Mouse (Mus musculus) heart, postnatal 4 days (tissue): ENCODE measurements around the gene Fam178b. TPM values are rescaled to one million over a fixed set of nuclear protein-coding genes. Genes with fewer than 3 reads are reported as not detected.

Experiments
- DNase-seq: peaks from one replicate; pipeline ENCODE4 v3.0.0; 2021
- microRNA-seq, 2 experiments: library from miRNA; unstranded; fragments of <30 nt; microRNA quantifications; one replicate each; pipeline ENCODE4 v1.2.0; 2021 to 2022
- total RNA-seq, 2 experiments: library from RNA; stranded (reverse); gene quantifications; 2 replicates each; pipeline ENCODE4 v1.2.3; 2021

Gene Fam178b
- total RNA-seq, 2 experiments from 2014 or later, result 0.54 to 0.79 TPM

GRCm38 (mm10) chr1:36512966-36513280 is 170.1 kb downstream of the Fam178b start:
- no peak for DNase-seq

Small RNA genes within 50 kb of the gene (microRNA-seq; reads per million reads assigned to microRNA genes)
- gene Gm24133, result 0 reads per million in 2 experiments

Other genes with a start within 250 kb of the Fam178b start
- gene Lman2l, start 237.9 kb downstream of the Fam178b start, total RNA-seq, result 10 to 100 TPM; 16.0 to 20.6 TPM
- gene Cnnm4, start 211.6 kb downstream of the Fam178b start, total RNA-seq, result 1 to 10 TPM; 4.4 to 4.8 TPM
- gene Cnnm3, start 171.3 kb downstream of the Fam178b start, total RNA-seq, result 10 to 100 TPM; 14.9 to 15.7 TPM
- gene Ankrd23, start 146.3 kb downstream of the Fam178b start, total RNA-seq, result 100 to 1,000 TPM; 151 to 159 TPM
- gene Gm42417, start 143.8 kb downstream of the Fam178b start, total RNA-seq, result 10 to 100 TPM; 48.6 to 69.8 TPM
- gene Ankrd39, start 135.7 kb downstream of the Fam178b start, total RNA-seq, result 10 to 100 TPM; 16.0 to 18.5 TPM
- gene Sema4c, start 124.8 kb downstream of the Fam178b start, total RNA-seq, result 10 to 100 TPM; 26.7 to 31.2 TPM
- gene Cox5b, start 8.3 kb upstream of the Fam178b start, total RNA-seq, result 1,000 to 10,000 TPM; 1,651 to 1,714 TPM
- gene 4933424G06Rik, start 27.0 kb upstream of the Fam178b start, total RNA-seq, result not detected
- gene Actr1b, start 31.2 kb upstream of the Fam178b start, total RNA-seq, result 100 to 1,000 TPM; 124 to 137 TPM
- gene Zap70, start 78.6 kb upstream of the Fam178b start, total RNA-seq, result under 1 TPM; 0.20 to 0.24 TPM